Mouse (Mus musculus): ENCODE results near the gene Tmppe.

Tmppe gene

GRCm38 (mm10) chr9:114395258-114395657, 5.6 kb upstream of the Tmppe start:
- DNase-seq: no peak

- DNase-seq: no peak
Observed at GRCm38 (mm10) chr9:114399680-114400079, 1.2 kb upstream of the Tmppe start.

GRCm38 (mm10) chr9:114400588-114400948, 337 bp upstream of the Tmppe start:
- DNase-seq: no peak

DNA sequence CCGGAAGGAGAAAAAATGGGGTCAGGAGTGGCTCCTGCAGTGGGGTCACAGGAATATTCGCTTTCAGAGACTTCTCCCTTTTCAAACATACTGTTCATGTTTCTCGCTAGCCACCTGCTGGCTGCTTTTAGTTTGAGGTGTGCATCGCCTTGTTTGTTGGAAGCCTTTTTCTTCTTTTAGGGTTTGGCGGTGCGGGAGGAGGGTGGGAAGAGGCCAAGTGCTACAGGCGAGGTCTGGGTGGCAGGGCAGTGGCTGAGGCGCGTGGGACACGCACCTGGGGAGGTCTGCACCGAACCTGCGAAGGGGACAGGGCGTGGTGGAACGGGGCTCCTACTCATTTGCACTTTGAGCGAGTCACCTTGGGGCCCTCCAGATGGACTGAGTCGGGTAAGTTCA, 778 bp downstream of the Tmppe start:
- peak; percentile 40 for DNase-seq

GRCm38 (mm10) chr9:114407676-114408075, 6.8 kb downstream of the Tmppe start:
- no peak for DNase-seq

GRCm38 (mm10) chr9:114410313-114410862, 9.5 kb downstream of the Tmppe start:
- DNase-seq: no peak

GRCm38 (mm10) chr9:114411295-114411694, 10.4 kb downstream of the Tmppe start:
- no peak for DNase-seq

DNA sequence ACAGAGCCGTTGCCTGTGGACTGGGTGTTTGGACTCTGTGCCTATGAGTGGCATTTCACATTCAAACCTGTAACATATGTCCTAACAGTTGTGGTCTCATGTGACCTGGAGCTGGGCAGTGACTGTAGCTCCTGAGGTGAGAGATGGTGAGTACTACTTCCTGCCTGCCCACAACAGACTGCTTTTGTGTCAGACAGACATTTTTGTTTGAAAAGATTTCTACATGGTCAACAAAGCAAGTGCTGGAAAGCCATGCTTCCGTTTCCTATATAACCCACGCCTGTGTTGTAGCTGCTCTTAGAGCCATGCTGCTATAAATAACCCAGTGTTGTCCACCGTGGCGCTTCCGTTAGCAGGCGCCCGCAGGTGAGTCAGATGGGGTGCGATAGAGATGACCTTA, 11.5 kb downstream of the Tmppe start:
- no peak for DNase-seq

DNA sequence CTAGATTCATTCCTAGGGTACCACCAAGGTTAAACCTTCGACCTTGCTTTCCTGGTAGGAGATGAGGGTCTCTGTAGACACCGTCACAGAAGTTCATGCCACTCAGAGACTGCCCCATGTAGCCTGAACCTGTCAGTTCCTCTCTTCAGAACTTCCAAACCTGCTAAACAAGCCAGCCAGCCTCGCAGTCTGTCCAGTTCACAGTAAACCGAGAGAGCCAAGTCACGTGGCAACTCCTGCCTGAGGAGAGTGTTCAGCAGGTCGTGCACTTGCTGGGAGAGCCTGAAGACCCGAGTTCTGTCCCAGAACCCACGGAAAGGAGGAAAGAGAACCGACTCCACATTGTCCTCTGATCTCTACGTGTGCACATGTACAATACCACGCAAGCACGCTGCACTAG, 13.0 kb downstream of the Tmppe start:
- DNase-seq: peak; percentile 41

- peak; percentile 38 for DNase-seq
Observed at GRCm38 (mm10) chr9:114415701-114416100, 14.8 kb downstream of the Tmppe start.

GRCm38 (mm10) chr9:114416646-114417517, 16.0 kb downstream of the Tmppe start:
- DNase-seq: no peak

DNA sequence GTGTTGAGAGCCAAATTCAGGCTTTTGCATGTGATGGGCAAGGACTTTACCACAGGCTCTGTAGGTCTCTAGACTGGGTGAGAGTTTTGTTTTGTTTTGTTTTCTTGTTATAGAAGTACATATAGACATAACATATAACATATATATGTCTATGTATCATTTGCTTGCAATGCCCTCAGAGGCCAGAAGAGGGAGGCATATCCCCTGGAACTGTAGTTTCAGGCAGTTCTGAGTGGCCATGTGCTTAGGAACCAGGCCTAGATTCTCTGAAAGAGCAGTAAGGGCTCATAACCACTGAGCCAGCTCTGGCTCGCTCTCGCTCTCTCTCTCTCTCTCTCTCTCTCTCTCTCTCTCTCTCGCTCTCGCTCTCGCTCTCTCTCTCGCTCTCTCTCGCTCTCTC, 17.3 kb downstream of the Tmppe start:
- DNase-seq: peak; percentile 74

GRCm38 (mm10) chr9:114420443-114420842, 19.5 kb downstream of the Tmppe start:
- no peak for DNase-seq

GRCm38 (mm10) chr9:114421045-114421444, 20.1 kb downstream of the Tmppe start:
- DNase-seq: no peak

DNA sequence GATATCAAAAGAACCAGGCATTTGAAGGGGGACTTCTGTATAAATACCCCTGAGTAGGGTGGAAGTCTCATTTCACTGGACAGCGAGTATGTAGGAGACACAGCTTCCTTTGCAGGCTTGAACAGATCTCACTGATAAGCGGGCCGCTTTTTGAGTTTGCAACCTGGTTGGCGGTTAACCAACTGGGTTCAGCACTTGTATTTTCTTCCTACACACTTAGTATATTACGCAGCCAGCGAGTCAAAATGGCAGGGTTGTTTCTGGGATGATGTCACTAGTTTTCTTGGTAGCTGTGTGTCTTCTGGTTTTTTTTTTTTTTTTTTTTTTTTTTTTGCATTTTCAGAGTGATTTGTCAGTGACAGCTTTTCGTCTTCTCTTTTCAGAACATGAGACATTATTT, 20.9 kb downstream of the Tmppe start:
- no peak for DNase-seq

- DNase-seq: no peak
Observed at GRCm38 (mm10) chr9:114425576-114425975, 24.7 kb downstream of the Tmppe start.

DNA sequence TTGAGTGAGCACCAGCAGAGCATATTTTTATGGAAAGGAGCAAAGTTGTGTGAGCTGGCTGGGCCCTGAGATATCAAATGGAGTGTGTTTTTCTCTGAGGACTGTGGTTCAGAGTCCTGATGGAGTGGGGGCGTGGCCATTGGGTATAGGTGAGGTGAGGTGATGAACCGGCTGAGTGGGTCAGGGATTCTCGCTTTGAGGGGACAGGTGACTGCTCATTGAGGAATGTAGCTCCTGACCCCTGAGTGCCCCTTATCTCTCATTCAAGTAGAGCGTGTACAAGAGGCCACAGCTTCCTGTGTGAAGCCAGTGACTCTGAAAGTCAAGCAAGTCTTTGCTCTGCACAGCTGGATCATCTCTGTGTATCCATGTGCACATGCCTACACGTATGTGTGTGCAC, 25.3 kb downstream of the Tmppe start:
- peak; percentile 26 for DNase-seq

DNA sequence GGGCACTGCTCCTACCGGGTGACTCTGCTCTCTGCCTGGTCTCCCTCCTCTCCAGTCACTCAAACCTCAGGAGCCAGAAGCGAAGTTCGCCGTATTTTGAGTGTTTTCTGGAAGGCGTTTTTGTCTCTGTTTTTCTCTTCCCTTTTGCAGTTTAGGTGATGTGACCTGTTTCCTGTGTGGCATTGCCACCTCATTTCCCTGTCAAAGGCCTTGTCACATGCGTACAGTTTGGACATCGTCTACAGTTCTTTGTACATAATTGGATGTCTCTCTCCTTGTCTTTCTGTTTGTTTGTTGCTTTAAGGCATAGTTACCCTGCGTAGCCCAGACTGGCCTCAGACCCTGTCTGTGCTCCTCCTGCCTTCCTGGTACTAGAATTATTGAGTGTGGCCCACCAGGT, 26.5 kb downstream of the Tmppe start:
- DNase-seq: no peak

DNA sequence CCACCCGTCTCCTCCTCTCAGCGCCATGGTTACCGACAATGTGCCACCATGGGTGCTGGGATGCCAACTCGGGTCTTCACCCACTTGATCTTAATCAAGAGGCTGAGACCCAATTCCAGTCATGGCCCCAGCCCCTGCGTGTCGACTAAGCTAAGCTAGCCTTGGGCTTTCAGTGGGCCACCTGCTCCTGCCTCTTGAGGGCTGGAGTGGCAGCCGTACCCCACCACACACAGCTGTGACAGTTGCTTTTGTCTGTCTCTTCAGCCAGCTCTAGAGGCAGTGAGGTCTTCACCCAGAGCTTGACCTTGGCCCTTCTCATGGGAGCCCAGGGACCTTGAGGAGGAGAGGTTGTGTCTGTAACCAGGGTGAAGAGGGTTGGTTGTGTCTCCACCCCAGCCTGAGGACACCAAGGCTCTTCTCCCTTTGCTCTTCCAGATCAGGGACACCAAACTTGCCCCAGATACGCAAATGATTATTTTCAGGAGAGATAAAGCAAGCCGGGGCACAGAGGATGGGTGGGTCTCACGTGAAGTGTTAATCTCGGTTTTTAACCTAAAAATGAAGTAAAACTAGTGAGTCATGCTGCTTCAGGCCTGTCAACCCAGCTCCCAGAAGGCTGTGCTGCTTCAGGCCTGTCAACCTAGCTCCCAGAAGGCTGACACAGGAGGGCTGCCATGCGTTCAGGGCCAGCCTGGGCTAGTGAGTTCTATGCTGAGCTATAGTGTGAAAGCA, 27.4 kb downstream of the Tmppe start:
- DNase-seq: no peak

DNA sequence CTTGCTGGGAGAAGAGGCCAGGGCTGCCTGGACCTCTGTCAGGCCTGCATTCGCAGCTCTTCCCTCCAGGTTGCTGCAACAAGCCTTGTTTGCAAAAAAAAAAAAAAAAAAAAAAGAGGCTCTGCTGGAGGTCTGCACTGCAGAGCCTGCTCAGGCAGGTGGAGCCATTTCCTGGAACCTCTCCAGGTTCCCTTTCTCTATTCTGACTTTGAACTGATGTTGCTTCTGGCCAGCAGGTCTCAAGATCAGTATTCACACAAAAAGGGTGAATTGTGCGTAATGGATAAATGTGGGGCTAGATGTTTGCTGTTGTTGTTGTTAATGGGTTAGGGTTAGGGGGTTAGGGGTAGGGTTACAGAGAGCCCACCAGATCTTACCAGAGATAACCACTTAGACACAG, 34.8 kb downstream of the Tmppe start:
- no peak for DNase-seq

DNA sequence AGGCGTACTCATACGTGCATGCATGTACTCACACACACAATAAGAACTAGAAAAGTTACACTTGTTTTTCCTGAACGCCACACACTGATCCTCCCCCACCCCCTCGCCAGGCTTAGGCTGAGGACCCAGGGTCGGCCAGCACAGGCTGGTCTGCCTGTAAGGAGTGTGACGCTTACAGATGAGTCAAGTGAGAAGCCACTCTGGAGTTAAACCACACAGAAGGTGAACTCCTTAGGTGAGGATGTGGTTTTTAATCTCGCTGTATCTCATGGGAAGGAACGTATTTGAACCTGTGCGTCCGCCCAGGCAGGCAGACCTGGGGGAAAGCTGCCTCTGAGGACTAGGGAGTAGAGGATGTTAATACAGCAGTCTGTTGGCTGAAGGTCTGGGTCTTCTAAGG, 39.6 kb downstream of the Tmppe start:
- DNase-seq: no peak

DNA sequence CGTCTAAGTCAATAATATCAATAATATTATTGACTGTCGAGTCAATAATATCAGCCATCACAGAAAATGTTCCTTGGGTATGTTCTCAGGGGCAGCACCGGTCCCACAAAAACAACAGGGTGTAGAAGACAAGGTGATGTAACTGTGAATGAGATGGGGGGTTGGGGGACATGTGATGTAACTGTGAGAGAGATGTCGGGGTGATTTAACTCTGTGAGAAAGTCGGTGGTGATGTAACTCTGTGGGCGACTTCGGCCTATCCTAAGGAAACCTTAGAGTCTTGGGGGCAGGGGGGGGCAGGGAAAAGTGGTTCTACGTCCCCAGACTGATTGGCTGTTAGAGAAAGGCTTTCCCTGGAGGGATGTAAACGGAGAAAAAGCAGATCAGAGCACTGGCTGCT, 41.3 kb downstream of the Tmppe start:
- DNase-seq: no peak

- DNase-seq: no peak
Observed at GRCm38 (mm10) chr9:114442893-114443292, 42.0 kb downstream of the Tmppe start.

DNA sequence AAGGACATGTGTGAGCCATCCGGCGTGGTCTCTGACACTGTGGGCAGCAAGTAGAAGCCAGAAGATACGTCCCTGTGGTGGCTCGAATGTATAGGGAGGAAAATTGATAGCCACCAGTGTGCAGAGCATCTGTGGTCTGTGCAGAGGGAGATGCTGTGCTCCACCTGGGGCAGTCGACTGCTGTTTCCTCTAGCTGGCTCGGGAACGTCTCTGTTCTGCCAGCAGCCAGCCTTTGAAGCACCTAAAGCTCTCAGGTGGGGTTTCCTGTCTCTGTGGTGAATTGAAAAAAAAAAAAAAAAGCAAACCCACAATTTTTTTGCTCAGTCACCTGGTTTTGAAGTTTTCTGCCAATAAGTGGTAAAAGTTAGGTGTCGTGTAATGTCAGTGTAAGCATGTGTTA, 42.4 kb downstream of the Tmppe start:
- no peak for DNase-seq
